Mouse (Mus musculus) fibroblast of lung, adult 2 months (primary cell): ENCODE results near the gene Stmnd1.
"Not testable (repeated sequence)": the region's sequence is repeated elsewhere in the genome, so short reads cannot be mapped to it uniquely, and the experiment has no call there.

Experiments used
- DNase-seq: peaks from one replicate; pipeline ENCODE4 v3.0.0-alpha.2; 2011; ENCODE audit warnings: low read depth

The Stmnd1 gene

GRCm38 (mm10) chr13:46290537-46290936 is 17.0 kb downstream of the Stmnd1 start:
- no peak for DNase-seq

- no peak for DNase-seq
These were observed 20.8 kb downstream of the Stmnd1 start for GRCm38 (mm10) chr13:46294365-46294764.

- DNase-seq = no peak
These were observed 24.2 kb downstream of the Stmnd1 start for GRCm38 (mm10) chr13:46297701-46298100.

- peak; percentile 21 for DNase-seq
These were observed 37.3 kb downstream of the Stmnd1 start for GRCm38 (mm10) chr13:46310790-46311189.

GRCm38 (mm10) chr13:46313176-46313575 is 39.7 kb downstream of the Stmnd1 start:
- no peak for DNase-seq

- no peak for DNase-seq
These were observed 41.6 kb downstream of the Stmnd1 start for GRCm38 (mm10) chr13:46315165-46315564.

GRCm38 (mm10) chr13:46326351-46326985 is 52.9 kb downstream of the Stmnd1 start:
- no peak for DNase-seq

GRCm38 (mm10) chr13:46335020-46335419 is 61.5 kb downstream of the Stmnd1 start:
- no peak for DNase-seq

- DNase-seq = not testable (repeated sequence)
These were observed 62.8 kb downstream of the Stmnd1 start for GRCm38 (mm10) chr13:46336281-46336680.

- no peak for DNase-seq
These were observed 64.3 kb downstream of the Stmnd1 start for GRCm38 (mm10) chr13:46337791-46338190.

- DNase-seq = no peak
These were observed 66.4 kb downstream of the Stmnd1 start for GRCm38 (mm10) chr13:46339954-46340353.

GRCm38 (mm10) chr13:46340583-46340982 is 67.1 kb downstream of the Stmnd1 start:
- no peak for DNase-seq

GRCm38 (mm10) chr13:46341419-46341818 is 67.9 kb downstream of the Stmnd1 start:
- no peak for DNase-seq

- no peak for DNase-seq
These were observed 69.7 kb downstream of the Stmnd1 start for GRCm38 (mm10) chr13:46343226-46343625.

GRCm38 (mm10) chr13:46346830-46347512 is 73.5 kb downstream of the Stmnd1 start:
- no peak for DNase-seq

GRCm38 (mm10) chr13:46349664-46350063 is 76.1 kb downstream of the Stmnd1 start:
- DNase-seq = no peak
